Mouse (Mus musculus) neural tube, embryonic 11.5 days (tissue): ENCODE measurements at regions not wholly inside any gene's neighbourhood (a gene's known extent, or its start where the extent isn't known, plus 50 kb on each side); places are given as distances from the start of the nearest gene placed in this dataset.

ENCODE experiments used
- ATAC-seq: fragments of 200-750 bp; cut with Nextera tagmentation; 2 replicates; pipeline ENCODE4 v1.8.0; 2017; ENCODE audit warnings: moderate number of reproducible peaks, mild to moderate bottlenecking, moderate TSS enrichment, moderate library complexity; ENCODE audit not compliant: insufficient read depth, low FRiP score, low TSS enrichment
- DNase-seq: peaks from one replicate; pipeline ENCODE4 v3.0.0-alpha.2; 2015; ENCODE audit warnings: low spot score
- H3K27ac ChIP-seq: fragments of 300-500 bp; sonication (generic); 2 replicates; pipeline ENCODE4 v1.5.1; 2014; ENCODE audit warnings: low read depth, mild to moderate bottlenecking, low read length
- H3K27me3 ChIP-seq: fragments of 300-500 bp; sonication (generic); 2 replicates; pipeline ENCODE4 v1.6.1; 2014; ENCODE audit warnings: mild to moderate bottlenecking, low read length, mixed read lengths; ENCODE audit not compliant: control insufficient read depth, insufficient read depth
- H3K36me3 ChIP-seq: fragments of 300-500 bp; sonication (generic); 2 replicates; pipeline ENCODE4 v1.6.1; 2014; ENCODE audit warnings: mild to moderate bottlenecking, low read length, moderate library complexity, mixed read lengths; ENCODE audit not compliant: control insufficient read depth, insufficient read depth
- H3K4me1 ChIP-seq: fragments of 300-500 bp; sonication (generic); 2 replicates; pipeline ENCODE4 v1.6.1; 2014; ENCODE audit warnings: low read length, mixed read lengths; ENCODE audit not compliant: control insufficient read depth, insufficient read depth
- H3K4me2 ChIP-seq: fragments of 300-500 bp; sonication (generic); 2 replicates; pipeline ENCODE4 v1.6.1; 2014; ENCODE audit warnings: low read depth, mild to moderate bottlenecking, moderate library complexity
- H3K4me3 ChIP-seq: fragments of 300-500 bp; sonication (generic); 2 replicates; pipeline ENCODE4 v1.5.1; 2014; ENCODE audit warnings: low read depth, low read length
- H3K9ac ChIP-seq: fragments of 300-500 bp; sonication (generic); 2 replicates; pipeline ENCODE4 v1.6.1; 2014; ENCODE audit warnings: mild to moderate bottlenecking, low read length
- H3K9me3 ChIP-seq: fragments of 300-500 bp; sonication (generic); 2 replicates; pipeline ENCODE4 v1.6.1; 2016; ENCODE audit warnings: low read length; ENCODE audit not compliant: control insufficient read depth
- WGBS: fragments of 180-500 bp; shearing (Covaris S2); extraction: QIAGEN DNeasy Blood & Tissue Kit; methylation state at CpG from one replicate; pipeline ENCODE4 v1.1.7; 2014; 5-methylcytosine and 5-hydroxymethylcytosine counted together

DNA sequence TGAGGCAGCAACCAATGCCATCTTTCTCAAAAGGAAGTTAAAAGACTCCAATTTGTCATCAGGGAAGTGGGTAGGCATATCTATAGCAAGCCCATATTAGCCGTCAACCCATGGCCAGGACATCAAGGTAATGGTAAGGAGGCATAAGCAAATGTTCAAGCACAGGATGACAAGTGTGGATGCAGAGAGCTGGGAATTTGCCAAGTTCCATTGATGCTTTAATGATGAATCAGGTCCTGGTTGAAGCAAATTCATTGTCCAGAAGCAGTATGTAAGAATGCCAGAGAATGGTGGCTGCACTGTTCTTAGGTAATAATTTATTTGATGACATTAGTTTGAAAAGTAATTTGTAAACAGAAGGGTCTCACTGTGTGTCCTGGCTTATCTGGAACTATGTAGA lies 734.8 kb downstream of the Inhba start:
- 93% methylated on average over 1 of the region's 1 CpGs for WGBS

DNA sequence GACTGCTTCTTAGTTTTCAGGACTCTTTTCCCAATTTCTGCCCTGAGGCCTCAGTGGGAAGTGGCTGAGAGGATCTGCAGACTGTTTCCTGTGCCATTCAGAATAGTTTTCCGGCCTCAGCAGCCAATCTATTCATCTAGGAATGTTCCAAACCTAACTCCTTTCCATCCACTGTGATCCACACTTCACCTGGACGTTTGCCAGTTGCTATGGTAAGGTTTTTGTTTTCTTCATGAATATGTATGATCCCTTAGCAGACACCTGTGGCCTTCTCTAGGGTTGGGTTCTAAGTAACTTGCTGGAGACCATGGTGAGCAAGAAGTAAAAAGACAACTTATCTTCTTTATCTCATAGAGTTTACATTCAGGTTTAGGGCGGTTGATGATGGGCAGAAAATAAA lies 744.6 kb downstream of the Inhba start:
- Histone ChIP-seq H3K9me3 (no peaks in the 10 kb centered on the region), H3K27me3 (no peaks in the 10 kb centered on the region), H3K36me3 (no peaks in the 10 kb centered on the region), H3K9ac (no peak overlapping the region), H3K4me2 (no peak overlapping the region), H3K27ac (no peak overlapping the region), H3K4me1 (no peaks in the 10 kb centered on the region), H3K4me3 (no peak overlapping the region)
- 73% methylated on average over 3 of the region's 3 CpGs for WGBS
- DNase-seq (no peak), ATAC-seq (no peak)

More for the DNA sequence above, 734.8 kb downstream of the Inhba start:
- Histone ChIP-seq H3K9ac (no peak overlapping the region), H3K27me3 (no peaks in the 10 kb centered on the region), H3K4me2 (no peak overlapping the region), H3K9me3 (no peaks in the 10 kb centered on the region), H3K4me1 (no peaks in the 10 kb centered on the region), H3K36me3 (no peaks in the 10 kb centered on the region), H3K27ac (no peak overlapping the region), H3K4me3 (no peak overlapping the region)
- ATAC-seq (no peak), DNase-seq (no peak)

DNA sequence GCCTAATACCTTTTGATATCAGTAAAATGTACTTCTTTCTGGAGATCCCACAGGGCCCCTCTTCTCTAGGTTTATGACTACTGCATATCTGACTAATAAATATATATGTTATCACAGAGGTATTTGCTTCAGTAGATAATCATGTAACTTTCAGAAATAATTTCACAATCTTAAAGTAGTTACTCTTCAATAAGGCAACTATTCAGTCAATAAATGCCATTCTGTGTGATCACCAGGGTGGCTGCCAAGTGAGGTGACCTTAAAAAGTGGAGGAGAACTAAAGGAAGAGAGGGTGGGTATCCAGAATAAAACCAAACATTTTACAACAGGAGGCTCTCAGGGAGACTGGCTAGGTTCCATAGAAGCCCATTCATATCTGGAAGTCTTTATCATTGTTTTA lies 748.4 kb downstream of the Inhba start:
- Histone ChIP-seq H3K9me3 (no peaks in the 10 kb centered on the region), H3K4me2 (no peak overlapping the region), H3K36me3 (no peaks in the 10 kb centered on the region), H3K27ac (no peak overlapping the region), H3K27me3 (no peaks in the 10 kb centered on the region), H3K4me1 (no peaks in the 10 kb centered on the region), H3K4me3 (no peak overlapping the region), H3K9ac (no peak overlapping the region)
- ATAC-seq: no peak
- no peak for DNase-seq

DNA sequence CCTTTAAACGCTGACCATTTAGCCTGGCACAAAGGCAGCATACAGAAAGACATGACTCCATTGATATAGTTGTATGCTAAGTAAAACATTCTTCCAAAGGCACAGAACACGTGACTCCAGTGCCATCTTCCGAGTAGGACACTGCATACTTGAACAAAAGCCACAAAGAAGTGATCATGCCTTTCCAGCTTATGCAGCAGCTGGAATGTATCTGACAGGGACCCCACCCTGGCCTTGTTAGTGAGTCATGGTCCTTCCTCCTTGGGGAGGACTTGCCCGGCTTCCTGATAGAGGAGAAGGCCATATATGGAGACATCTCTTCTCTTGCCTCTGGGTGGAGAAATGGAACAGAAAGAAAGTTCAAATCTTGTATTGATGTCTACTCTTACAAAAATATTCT lies 749.8 kb downstream of the Inhba start:
- Histone ChIP-seq H3K27ac (no peak overlapping the region), H3K9me3 (no peaks in the 10 kb centered on the region), H3K4me1 (no peaks in the 10 kb centered on the region), H3K36me3 (no peaks in the 10 kb centered on the region), H3K9ac (no peak overlapping the region), H3K4me3 (no peak overlapping the region), H3K4me2 (no peak overlapping the region), H3K27me3 (no peaks in the 10 kb centered on the region)
- 81% methylated on average over 4 of the region's 4 CpGs for WGBS
- DNase-seq: no peak
- no peak for ATAC-seq

DNA sequence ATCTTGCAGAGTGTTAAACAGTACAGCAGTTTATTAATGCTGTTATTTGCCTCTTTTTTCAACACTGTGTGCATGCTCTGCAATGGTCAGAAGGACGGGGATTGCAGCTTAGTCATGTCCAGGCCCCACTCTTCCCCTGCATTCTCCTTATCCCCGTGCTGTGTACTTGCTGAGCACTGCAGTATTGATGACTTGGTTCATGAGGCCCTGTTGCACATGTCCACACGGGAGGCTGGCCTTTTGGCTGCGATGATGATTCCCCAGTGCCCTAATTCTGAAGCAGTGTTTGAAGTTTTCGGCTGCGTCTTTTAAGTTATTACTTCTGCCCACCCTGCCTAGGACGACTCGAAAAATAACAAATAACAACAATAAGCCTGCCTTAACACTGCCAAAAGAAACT lies 750.7 kb downstream of the Inhba start:
- Histone ChIP-seq H3K27ac (no peak overlapping the region), H3K9ac (no peak overlapping the region), H3K4me3 (no peak overlapping the region), H3K36me3 (no peaks in the 10 kb centered on the region), H3K9me3 (no peaks in the 10 kb centered on the region), H3K4me2 (no peak overlapping the region), H3K4me1 (no peaks in the 10 kb centered on the region), H3K27me3 (no peaks in the 10 kb centered on the region)
- DNase-seq (no peak), ATAC-seq (peak; percentile 37)
- 68% methylated on average over 8 of the region's 8 CpGs for WGBS

DNA sequence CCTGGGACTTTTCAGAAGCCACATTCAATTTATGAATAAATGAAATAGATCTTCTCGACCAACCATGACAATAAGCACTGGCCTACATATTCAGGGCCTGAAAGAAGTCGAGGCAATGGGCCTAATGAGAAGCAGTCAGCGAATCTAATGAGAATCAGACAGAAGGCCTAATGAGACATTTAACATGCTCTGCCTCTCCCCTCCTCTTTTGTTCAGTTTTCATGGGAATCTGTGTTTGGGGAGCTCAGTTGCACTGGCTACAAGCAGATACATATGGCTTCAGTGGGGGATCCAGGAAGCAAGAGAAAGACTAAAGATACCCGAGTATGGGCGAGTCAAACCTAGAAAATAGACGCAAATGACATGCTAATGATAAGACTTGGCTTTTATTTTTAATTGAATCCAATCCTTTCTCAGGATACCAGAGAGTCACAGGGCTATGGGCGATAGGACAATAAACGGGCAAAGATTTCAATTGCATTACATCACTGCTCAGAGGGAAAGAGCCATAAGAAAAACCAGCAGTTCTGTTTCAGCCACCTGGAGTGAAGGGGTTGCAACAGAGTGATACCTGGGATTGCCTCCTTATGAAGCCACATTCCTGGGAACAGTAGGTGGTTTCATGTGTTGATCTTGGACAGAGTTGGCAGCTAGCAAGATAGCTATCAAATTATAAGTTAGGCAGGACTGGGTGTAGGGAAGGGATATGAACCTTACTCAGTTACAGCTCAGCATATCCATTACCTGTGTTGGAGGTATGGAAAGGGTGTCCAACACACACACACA lies 751.3 kb downstream of the Inhba start:
- no peaks in the 10 kb centered on the region for H3K36me3 ChIP-seq
- no peaks in the 10 kb centered on the region for H3K4me1 ChIP-seq
- no peaks in the 10 kb centered on the region for H3K9me3 ChIP-seq
- H3K4me2 ChIP-seq: no peak overlapping the region
- ATAC-seq (peak; percentile 58), DNase-seq (peak; percentile 23)
- WGBS: 59% methylated on average over 8 of the region's 8 CpGs
- no peaks in the 10 kb centered on the region for H3K27me3 ChIP-seq
- no peak overlapping the region for H3K27ac ChIP-seq
- H3K9ac ChIP-seq: no peak overlapping the region
- H3K4me3 ChIP-seq: no peak overlapping the region

DNA sequence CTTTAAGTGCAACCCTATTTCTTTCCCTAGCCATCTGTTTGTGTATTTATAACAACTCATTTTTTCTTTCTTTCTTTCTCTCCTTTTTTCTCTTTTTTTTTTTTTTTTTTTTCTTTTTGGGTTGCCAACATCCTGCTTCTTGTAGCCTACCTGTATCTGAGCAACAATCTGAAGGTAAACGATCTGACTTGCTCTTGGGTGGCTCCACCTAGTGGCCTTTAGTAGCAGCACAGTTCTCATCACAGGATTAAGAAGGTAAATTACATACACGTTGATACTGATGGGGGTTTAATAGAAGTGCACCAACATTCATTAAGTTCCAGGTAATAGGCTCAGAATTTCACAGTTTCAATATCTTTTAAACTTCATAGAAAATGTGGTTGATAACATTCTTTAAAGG lies 752.1 kb downstream of the Inhba start:
- ATAC-seq (peak; percentile 67; the same call in 1 of the 2 replicates), DNase-seq (peak; percentile 24)
- Histone ChIP-seq H3K36me3 (no peaks in the 10 kb centered on the region), H3K27ac (no peak overlapping the region), H3K9me3 (no peaks in the 10 kb centered on the region), H3K4me2 (no peak overlapping the region), H3K4me1 (no peaks in the 10 kb centered on the region), H3K27me3 (no peaks in the 10 kb centered on the region), H3K9ac (no peak overlapping the region), H3K4me3 (no peak overlapping the region)
- WGBS: 6% methylated on average over 2 of the region's 2 CpGs

DNA sequence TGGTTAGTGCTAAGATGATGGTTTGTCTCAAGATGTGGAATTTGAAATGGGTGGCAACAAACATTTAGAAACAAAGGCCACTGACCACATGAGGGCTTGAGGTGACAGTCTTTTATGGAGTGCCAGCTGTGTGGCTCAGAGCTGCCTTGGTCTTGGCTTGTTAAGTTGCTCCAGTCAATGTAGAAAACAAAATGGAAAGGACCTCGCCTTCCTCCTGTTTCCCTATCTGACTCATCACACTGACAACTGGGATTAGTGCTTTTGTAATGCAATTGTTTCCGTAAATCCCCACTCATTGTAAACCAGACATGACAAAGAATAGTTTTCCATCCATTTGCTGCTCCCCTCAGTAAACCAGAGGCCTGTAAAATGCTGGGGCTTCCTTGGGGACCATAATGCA lies 757.8 kb downstream of the Inhba start:
- H3K27ac ChIP-seq: no peak overlapping the region
- no peaks in the 10 kb centered on the region for H3K4me1 ChIP-seq
- DNase-seq (no peak), ATAC-seq (no peak)
- no peaks in the 10 kb centered on the region for H3K9me3 ChIP-seq
- no peak overlapping the region for H3K9ac ChIP-seq
- H3K4me3 ChIP-seq: no peak overlapping the region
- H3K27me3 ChIP-seq: no peaks in the 10 kb centered on the region
- H3K4me2 ChIP-seq: no peak overlapping the region
- WGBS: 32% methylated on average over 2 of the region's 2 CpGs
- H3K36me3 ChIP-seq: no peaks in the 10 kb centered on the region

DNA sequence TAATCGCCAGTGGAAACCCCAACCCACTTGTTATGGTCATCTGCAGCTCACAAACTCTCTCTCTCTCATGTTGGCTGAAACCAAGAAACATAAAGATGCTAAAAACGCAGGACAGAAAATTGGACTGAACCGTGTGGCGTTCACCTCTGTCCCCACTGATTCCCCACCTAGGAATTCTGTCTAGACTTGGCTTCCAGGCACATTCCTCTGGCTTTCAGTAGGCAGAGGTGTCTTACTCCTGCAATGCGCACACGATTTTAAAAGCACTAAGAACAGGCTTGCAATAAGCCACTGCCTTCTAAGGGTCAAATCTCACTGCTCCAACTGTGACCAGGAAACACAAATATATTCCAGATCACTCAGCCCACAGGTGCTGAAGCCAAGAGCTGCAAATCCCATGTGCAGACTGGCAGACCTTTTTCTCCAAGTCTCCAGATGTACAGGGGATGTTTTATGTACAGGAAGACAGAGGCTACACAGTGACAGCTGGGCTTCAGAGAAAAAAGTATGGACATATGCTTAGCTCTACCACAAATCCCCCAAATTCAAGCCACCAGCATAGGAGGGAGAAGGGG lies 758.3 kb downstream of the Inhba start:
- no peak overlapping the region for H3K9ac ChIP-seq
- DNase-seq: no peak
- WGBS: 53% methylated on average over 6 of the region's 6 CpGs
- no peak overlapping the region for H3K27ac ChIP-seq
- H3K4me2 ChIP-seq: no peak overlapping the region
- no peak overlapping the region for H3K4me3 ChIP-seq
- no peak for ATAC-seq
- H3K27me3 ChIP-seq: no peaks in the 10 kb centered on the region
- H3K36me3 ChIP-seq: no peaks in the 10 kb centered on the region
- H3K9me3 ChIP-seq: no peaks in the 10 kb centered on the region
- no peaks in the 10 kb centered on the region for H3K4me1 ChIP-seq
